Mouse (Mus musculus) limb, embryonic 13.5 days (tissue): Measurements from ENCODE around the gene Cnot1. TPM values are rescaled to one million over a fixed set of nuclear protein-coding genes. Genes with fewer than 3 reads are reported as not detected.

Experiments used
- ATAC-seq: fragments of 200-750 bp; cut with Nextera tagmentation; 2 replicates; pipeline ENCODE4 v1.8.0; 2017; ENCODE audit warnings: low read depth, moderate number of reproducible peaks, moderate TSS enrichment; ENCODE audit not compliant: low FRiP score
- H3K27ac ChIP-seq: fragments of 300-500 bp; sonication (generic); 2 replicates; pipeline ENCODE4 v1.5.1; 2015; ENCODE audit warnings: inconsistent platforms, mild to moderate bottlenecking, moderate library complexity
- H3K27me3 ChIP-seq: fragments of 300-500 bp; sonication (generic); 2 replicates; pipeline ENCODE4 v1.6.1; 2015; ENCODE audit warnings: mild to moderate bottlenecking, inconsistent platforms
- H3K36me3 ChIP-seq: fragments of 300-500 bp; sonication (generic); 2 replicates; pipeline ENCODE4 v1.6.1; 2015; ENCODE audit warnings: inconsistent platforms, mild to moderate bottlenecking, moderate library complexity
- H3K4me1 ChIP-seq: fragments of 300-500 bp; sonication (generic); 2 replicates; pipeline ENCODE4 v1.6.1; 2015; ENCODE audit warnings: inconsistent platforms
- H3K4me2 ChIP-seq: fragments of 300-500 bp; sonication (generic); replicated peaks from 2 replicates; pipeline ENCODE4 v1.6.1; 2015; ENCODE audit warnings: inconsistent platforms, mild to moderate bottlenecking, moderate library complexity
- H3K4me3 ChIP-seq: fragments of 300-500 bp; sonication (generic); 2 replicates; pipeline ENCODE4 v1.5.1; 2015; ENCODE audit warnings: moderate library complexity, mild to moderate bottlenecking, inconsistent platforms
- H3K9ac ChIP-seq: fragments of 300-500 bp; sonication (generic); 2 replicates; pipeline ENCODE4 v1.6.1; 2015; ENCODE audit warnings: mild to moderate bottlenecking, inconsistent platforms
- H3K9me3 ChIP-seq: fragments of 300-500 bp; sonication (generic); 2 replicates; pipeline ENCODE4 v1.6.1; 2016; ENCODE audit warnings: inconsistent platforms
- WGBS: fragments of 180-500 bp; shearing (Covaris S2); methylation state at CpG from one replicate; pipeline ENCODE4 v1.1.7; 2015; 5-methylcytosine and 5-hydroxymethylcytosine counted together
- polyA plus RNA-seq: library from polyadenylated mRNA; unstranded; fragments of >200 nt; fragmentation: Nextera tagmentation; extraction: Ambion mirVana; gene quantifications from 2 replicates; pipeline ENCODE4 v1.2.1, GENCODE M21; 2015

Gene Cnot1
- 65.0 and 71.7 TPM in 2 replicates for polyA plus RNA-seq

DNA sequence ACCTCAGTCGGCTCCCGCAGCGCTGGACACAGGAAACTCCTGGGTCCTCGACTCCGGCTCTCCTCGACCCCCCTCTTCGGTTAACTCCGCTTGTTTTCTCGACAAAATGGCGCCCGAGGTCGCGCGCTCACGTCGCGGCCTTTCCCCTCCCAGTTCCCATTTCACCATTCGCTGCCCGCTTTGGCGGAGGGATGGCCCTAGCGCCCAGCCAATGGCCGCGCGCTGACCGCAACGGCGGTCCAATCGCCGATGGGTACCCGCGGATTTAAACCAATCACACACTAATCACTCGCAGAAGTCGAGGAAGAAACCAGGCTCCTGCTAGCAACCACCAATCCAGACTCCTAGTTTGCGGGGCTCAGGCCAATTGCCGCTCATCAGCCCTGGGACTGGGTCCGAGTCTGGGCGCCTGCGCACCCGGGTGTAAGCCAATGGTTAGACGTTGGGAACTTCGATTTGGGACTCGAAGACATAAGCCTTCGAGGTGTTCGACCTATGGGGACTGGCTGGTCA, at the start of gene Cnot1:
Gene Cnot1, minus strand, starts transcription at position 134 of the 513 bp plus-strand sequence.
- peak within 1 kb of the TSS; percentile 92 for H3K4me2 ChIP-seq
- ATAC-seq = peak; percentile 97
- under 1% methylated on average over 44 of the region's 44 CpGs for WGBS
- H3K4me3 ChIP-seq = peak within 1 kb of the TSS; percentile 98
- H3K27ac ChIP-seq = peak within 1 kb of the TSS; percentile 95
- H3K9ac ChIP-seq = peak within 1 kb of the TSS; percentile 99
- H3K4me1 ChIP-seq = peaks cover 23% of the 10 kb centered on the region
- H3K27me3 ChIP-seq = no peaks in the 10 kb centered on the region
- peaks cover 6% of the 10 kb centered on the region for H3K36me3 ChIP-seq
- H3K9me3 ChIP-seq = no peaks in the 10 kb centered on the region

DNA sequence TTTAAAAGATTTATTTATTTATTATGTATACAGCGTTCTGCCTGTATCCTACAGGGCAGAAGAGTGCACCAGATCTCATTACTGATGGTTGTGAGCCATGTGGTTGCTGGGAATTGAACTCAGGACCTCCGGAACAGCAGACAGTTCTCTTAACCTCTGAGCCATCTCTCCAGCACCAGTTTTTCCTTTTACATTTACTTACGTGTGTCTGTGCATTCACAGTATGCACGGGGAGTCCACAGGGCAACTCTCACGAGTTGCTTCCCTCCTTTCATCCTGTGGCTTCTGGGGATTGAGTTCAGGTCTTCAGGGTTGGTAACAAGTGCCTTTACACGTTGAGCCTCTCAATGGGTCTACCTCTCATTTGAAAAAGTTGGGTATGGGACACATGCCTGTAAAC, 46.9 kb upstream of the Cnot1 start:
- Histone ChIP-seq H3K4me3 (no peak overlapping the region), H3K9ac (no peak overlapping the region), H3K27me3 (no peaks in the 10 kb centered on the region), H3K4me2 (no peak overlapping the region), H3K9me3 (no peaks in the 10 kb centered on the region), H3K36me3 (no peaks in the 10 kb centered on the region), H3K4me1 (peaks cover 10% of the 10 kb centered on the region), H3K27ac (no peak overlapping the region)
- ATAC-seq = no peak
- WGBS = 83% methylated on average over 6 of the region's 6 CpGs

DNA sequence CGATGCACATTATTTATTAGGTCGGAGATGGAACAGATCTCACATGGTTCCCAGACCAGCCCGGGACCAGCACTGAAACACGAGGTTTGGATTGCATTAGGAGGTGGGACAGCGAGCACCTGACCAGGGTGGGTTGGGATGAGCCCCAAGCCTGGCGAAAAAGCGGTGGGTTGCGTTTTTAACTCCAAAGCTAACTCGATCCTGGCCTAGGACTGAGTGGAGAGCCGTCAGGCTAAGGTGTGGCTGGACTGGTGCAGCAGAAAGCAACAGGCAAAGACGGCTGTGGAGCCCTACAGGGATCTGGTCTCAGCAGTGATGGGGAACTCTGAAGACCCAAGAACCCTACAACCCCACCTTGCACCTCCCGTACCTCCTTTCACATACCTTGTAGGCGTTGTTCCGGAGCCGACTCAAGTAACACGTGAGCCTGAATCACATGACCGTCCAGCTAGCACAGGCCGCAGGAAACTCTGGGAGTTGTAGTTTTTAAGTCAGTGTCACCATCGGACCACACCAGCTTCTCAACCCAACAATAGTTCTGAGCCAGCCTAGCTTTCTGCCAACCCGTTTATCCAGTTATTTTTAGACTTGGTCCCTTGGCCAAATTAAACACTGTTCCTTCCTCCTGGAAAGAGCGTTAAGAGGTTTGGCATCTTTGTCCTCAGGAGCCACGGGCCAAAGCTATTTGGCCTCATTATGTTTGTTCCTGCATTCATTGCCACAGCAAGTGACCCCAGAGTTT, 46.0 kb upstream of the Cnot1 start, which contains the start of gene Slc38a7:
Gene Slc38a7, minus strand, starts transcription at position 438 of the 742 bp plus-strand sequence.
- 17% methylated on average over 22 of the region's 22 CpGs for WGBS
- ATAC-seq = peak; percentile 96
- H3K36me3 ChIP-seq = peaks cover 3% of the 10 kb centered on the region
- H3K9ac ChIP-seq = peak within 1 kb of the TSS; percentile 68
- H3K27ac ChIP-seq = no peak within 1 kb of the TSS
- H3K4me3 ChIP-seq = peak within 1 kb of the TSS; percentile 59
- peak within 1 kb of the TSS; percentile 73 for H3K4me2 ChIP-seq
- H3K27me3 ChIP-seq = no peaks in the 10 kb centered on the region
- no peaks in the 10 kb centered on the region for H3K9me3 ChIP-seq
- peaks cover 10% of the 10 kb centered on the region for H3K4me1 ChIP-seq

DNA sequence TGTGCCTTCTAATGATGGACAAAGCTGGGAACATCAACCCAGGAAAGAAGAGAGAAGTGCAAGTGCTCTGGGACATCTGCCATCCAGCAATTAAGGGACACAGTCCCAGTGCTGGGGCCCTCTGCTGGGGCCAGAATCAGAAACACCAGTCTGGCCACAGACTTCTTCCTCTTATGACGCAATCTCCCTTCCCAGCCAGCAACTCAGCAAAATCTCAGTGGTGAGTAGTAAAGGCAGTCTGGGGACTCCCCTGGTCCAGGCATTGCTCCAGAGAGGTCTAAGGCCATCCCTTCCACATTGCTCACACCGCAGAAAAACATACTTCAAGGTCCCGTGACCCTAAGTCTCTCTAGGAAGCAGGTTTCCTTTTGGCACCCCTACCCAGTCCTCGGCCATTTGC, 45.0 kb upstream of the Cnot1 start:
- peaks cover 7% of the 10 kb centered on the region for H3K36me3 ChIP-seq
- peaks cover 10% of the 10 kb centered on the region for H3K4me1 ChIP-seq
- no peak for ATAC-seq
- peak overlapping the region; percentile 59 for H3K4me3 ChIP-seq
- H3K4me2 ChIP-seq = peak overlapping the region; percentile 73
- 75% methylated on average over 4 of the region's 4 CpGs for WGBS
- H3K27ac ChIP-seq = no peak overlapping the region
- no peaks in the 10 kb centered on the region for H3K9me3 ChIP-seq
- peak overlapping the region; percentile 68 for H3K9ac ChIP-seq
- no peaks in the 10 kb centered on the region for H3K27me3 ChIP-seq

DNA sequence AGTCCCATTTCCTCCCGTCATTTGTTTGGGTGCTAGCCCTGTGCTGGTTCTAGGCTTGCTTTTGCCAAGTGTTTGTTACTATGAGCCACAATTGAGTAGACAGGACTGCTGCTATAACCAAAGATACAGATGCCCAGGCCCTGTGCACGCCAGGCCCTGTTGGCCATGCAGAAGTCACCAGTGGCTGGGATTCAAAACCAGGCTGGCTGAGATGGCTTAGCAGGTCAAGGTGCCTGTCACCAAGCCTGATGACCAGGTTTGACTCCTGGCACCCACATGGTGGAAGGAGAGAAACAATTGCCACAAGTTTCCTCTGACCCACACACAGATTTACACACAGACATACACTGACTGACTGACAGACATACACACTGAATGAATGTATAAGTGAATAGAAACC, 43.1 kb upstream of the Cnot1 start:
- Histone ChIP-seq H3K27me3 (no peaks in the 10 kb centered on the region), H3K36me3 (peaks cover 16% of the 10 kb centered on the region), H3K9me3 (no peaks in the 10 kb centered on the region), H3K9ac (no peak overlapping the region), H3K27ac (no peak overlapping the region), H3K4me2 (no peak overlapping the region), H3K4me1 (peaks cover 10% of the 10 kb centered on the region), H3K4me3 (no peak overlapping the region)
- 92% methylated on average over 2 of the region's 2 CpGs for WGBS
- ATAC-seq = no peak

DNA sequence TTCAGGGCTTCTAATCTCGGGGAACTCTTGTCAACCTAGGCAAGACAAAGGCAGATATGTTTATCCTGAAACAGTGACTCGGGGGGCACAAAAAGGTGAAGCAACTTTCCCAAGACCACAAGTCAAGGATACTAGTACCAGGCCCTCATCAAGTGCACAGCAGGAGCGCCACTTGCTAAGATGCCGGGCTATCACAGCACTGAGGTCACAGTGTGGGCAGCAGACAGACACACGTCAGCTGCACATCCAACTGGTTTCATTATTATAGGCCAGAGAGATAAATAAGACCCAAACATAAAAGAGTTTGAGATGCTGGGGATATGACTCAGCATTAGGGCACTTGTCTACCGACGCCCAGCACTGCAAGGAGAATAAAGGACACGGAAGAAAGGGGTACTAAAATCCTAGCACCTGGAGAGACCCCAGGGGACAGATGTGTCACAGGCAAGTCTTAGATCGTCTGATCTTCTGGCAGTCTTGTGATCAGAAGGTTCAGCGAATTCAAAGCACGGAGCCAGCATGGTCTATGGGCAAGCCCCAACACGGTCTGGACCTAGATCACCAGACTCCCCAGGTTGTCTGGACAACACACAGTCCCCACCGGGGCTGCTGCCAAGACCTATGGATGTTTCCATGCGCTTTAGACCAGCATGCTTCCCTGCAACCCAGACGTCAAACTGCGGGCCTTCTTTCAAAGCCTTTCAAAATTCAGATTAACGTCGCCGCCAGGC, 41.6 kb upstream of the Cnot1 start:
- Histone ChIP-seq H3K4me2 (no peak overlapping the region), H3K27ac (no peak overlapping the region), H3K36me3 (peaks cover 27% of the 10 kb centered on the region), H3K4me3 (no peak overlapping the region), H3K27me3 (no peaks in the 10 kb centered on the region), H3K9me3 (no peaks in the 10 kb centered on the region), H3K4me1 (peaks cover 10% of the 10 kb centered on the region), H3K9ac (no peak overlapping the region)
- ATAC-seq = no peak
- 89% methylated on average over 19 of the region's 19 CpGs for WGBS

DNA sequence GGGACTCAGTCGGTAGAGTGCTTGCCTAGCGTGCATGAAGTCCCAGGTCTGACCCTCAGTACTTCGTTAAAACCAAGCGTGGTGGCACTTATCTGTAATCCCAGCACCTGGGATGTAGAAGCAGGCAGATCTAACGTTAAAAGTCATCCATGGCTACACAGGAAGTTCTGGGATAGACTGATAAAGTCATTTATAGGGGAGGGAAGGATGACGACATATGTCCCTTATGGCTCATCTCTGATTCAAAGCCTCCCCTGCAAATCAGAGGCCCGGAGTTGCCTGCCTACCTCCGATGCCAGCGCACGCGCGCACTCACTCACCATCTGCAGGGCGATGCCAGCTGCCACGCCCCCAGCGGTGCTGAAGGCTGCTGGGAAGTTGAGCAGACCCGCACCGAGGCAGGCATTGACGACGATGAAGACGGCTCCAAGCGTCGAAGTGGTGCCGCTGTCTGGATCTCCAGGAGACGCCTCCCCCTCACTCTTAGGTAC, 40.8 kb upstream of the Cnot1 start:
- Histone ChIP-seq H3K27ac (no peak overlapping the region), H3K9ac (no peak overlapping the region), H3K4me1 (peaks cover 10% of the 10 kb centered on the region), H3K36me3 (peaks cover 34% of the 10 kb centered on the region), H3K27me3 (no peaks in the 10 kb centered on the region), H3K4me3 (no peak overlapping the region), H3K9me3 (no peaks in the 10 kb centered on the region), H3K4me2 (0 out of 2 replicates have a peak overlapping the region, but pooled peaks have one; percentile 11)
- ATAC-seq = no peak
- 81% methylated on average over 24 of the region's 24 CpGs for WGBS

DNA sequence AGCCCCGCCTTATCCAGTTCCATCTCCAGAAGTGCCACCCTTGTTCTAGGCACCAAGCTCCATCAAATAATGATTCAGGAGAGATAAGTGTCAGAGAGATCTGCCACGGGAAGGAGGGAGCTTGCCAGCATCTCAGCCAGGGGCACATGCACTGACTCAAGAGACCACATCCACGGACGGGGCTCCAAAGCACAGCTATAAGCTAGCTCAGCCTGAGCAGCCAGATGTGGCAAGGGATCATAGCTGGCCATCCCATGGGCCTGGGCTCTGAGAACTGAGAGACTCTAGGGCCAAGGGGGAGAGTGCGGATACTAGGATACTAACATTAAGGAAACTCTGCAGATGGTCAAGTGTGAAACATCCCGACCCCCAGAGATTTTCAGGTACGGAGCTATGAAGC, 37.8 kb upstream of the Cnot1 start:
- H3K4me3 ChIP-seq = no peak overlapping the region
- H3K27ac ChIP-seq = no peak overlapping the region
- no peak overlapping the region for H3K4me2 ChIP-seq
- no peaks in the 10 kb centered on the region for H3K4me1 ChIP-seq
- 87% methylated on average over 7 of the region's 7 CpGs for WGBS
- H3K27me3 ChIP-seq = no peaks in the 10 kb centered on the region
- peaks cover 63% of the 10 kb centered on the region for H3K36me3 ChIP-seq
- no peak for ATAC-seq
- no peak overlapping the region for H3K9ac ChIP-seq
- H3K9me3 ChIP-seq = no peaks in the 10 kb centered on the region

DNA sequence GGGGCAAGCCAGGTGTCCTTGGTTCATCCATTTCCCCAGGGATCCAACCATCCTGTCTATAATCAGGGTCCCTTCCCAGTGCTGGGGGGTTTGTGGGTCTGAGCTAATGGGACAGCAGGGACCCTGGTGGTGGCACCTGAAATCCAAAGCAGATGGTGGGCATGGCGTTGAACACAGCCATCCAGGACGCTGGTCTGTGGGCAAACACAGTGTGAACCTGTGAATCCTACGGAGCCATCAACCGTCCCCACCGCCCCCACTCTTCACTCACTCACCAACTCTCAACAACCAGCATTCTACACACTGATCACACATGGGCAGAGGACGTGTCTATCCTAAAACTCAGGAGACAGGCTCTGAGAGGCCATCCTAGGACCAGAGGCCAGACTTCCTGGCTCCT, 36.7 kb upstream of the Cnot1 start:
- Histone ChIP-seq H3K36me3 (peaks cover 71% of the 10 kb centered on the region), H3K27me3 (no peaks in the 10 kb centered on the region), H3K4me3 (no peak overlapping the region), H3K9ac (no peak overlapping the region), H3K4me2 (no peak overlapping the region), H3K4me1 (no peaks in the 10 kb centered on the region), H3K27ac (no peak overlapping the region), H3K9me3 (no peaks in the 10 kb centered on the region)
- ATAC-seq = no peak
- whole genome bisulfite sequencing = 92% methylated on average over 6 of the region's 6 CpGs

DNA sequence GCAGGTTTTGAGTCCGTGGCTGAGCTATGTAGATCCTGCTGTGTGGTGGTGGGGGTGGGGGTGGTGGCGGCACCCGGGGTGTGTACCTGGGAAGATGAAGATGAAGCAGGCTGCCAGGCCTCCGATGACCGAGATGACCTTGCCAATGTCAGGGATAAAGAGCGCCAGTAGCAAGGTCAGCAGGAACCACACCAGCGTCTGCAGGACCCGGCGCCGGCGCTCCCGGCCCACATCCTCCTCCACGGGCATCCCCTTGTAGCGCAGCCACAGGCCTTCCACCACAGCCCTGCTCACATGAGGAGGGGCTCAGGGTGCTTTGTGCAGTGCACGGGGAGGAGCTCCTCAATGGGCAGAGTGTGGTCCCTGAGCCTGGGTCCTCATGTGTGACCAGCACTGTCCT, 34.2 kb upstream of the Cnot1 start:
- Histone ChIP-seq H3K4me3 (no peak overlapping the region), H3K9ac (no peak overlapping the region), H3K27ac (no peak overlapping the region), H3K4me1 (no peaks in the 10 kb centered on the region), H3K9me3 (no peaks in the 10 kb centered on the region), H3K27me3 (no peaks in the 10 kb centered on the region), H3K4me2 (no peak overlapping the region), H3K36me3 (peaks cover 77% of the 10 kb centered on the region)
- 90% methylated on average over 15 of the region's 15 CpGs for WGBS
- ATAC-seq = no peak

DNA sequence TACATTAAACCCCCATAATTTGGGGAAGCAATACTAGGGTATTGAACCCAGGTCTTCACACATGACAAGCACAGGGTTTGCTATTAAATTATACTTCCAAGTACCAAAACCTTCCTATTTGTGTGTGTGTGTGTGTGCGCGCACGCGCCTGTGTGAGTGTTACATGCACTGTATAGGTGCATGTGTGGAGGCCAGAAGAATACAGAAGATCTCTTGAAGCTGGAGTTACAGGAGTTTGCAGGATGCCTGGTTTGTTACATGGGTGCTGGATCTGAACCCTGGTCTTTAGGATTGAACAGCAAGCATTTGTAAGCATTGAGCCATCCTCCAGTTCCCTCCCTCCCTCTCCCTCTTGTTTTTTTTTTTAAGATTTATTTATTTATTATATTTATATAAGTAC, 32.0 kb upstream of the Cnot1 start:
- Histone ChIP-seq H3K4me2 (no peak overlapping the region), H3K9ac (no peak overlapping the region), H3K4me3 (no peak overlapping the region), H3K36me3 (peaks cover 69% of the 10 kb centered on the region), H3K27ac (no peak overlapping the region), H3K4me1 (no peaks in the 10 kb centered on the region), H3K9me3 (no peaks in the 10 kb centered on the region), H3K27me3 (no peaks in the 10 kb centered on the region)
- WGBS = 97% methylated on average over 4 of the region's 4 CpGs
- no peak for ATAC-seq

DNA sequence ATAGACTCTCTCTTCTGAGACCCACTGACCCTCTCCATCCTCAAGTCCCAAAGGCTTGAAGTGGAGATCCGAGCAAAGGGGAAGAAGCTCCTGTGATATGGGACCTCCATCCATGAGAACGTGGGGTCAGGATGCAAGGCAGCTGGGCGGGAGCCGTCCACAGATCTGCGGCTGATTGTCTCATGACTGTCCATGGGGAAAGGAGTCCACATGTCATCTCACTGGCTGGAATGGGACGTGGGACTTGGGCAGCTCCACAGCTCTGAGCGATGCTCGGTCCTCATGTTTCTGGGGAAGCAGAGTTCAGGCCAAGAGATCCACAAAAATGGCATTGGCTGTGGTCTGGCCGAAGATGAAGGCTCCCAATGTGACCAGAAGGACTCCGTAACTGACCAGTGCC, 30.0 kb upstream of the Cnot1 start:
- no peaks in the 10 kb centered on the region for H3K27me3 ChIP-seq
- H3K9ac ChIP-seq = no peak overlapping the region
- 88% methylated on average over 10 of the region's 10 CpGs for WGBS
- no peak overlapping the region for H3K4me3 ChIP-seq
- peaks cover 12% of the 10 kb centered on the region; the same call in 1 of the 2 replicates for H3K4me1 ChIP-seq
- peaks cover 51% of the 10 kb centered on the region for H3K36me3 ChIP-seq
- H3K27ac ChIP-seq = no peak overlapping the region
- ATAC-seq = no peak
- H3K4me2 ChIP-seq = no peak overlapping the region
- no peaks in the 10 kb centered on the region for H3K9me3 ChIP-seq
